Mouse (Mus musculus) liver, adult (tissue): ENCODE data around the gene Vmn2r2.

Experiments used
- GATA4 ChIP-seq: IDR thresholded peaks from 2 replicates; pipeline ENCODE4 v1.6.1; 2014; ENCODE audit warnings: mild to moderate bottlenecking, low read length; ENCODE audit not compliant: insufficient replicate concordance

Gene Vmn2r2

DNA sequence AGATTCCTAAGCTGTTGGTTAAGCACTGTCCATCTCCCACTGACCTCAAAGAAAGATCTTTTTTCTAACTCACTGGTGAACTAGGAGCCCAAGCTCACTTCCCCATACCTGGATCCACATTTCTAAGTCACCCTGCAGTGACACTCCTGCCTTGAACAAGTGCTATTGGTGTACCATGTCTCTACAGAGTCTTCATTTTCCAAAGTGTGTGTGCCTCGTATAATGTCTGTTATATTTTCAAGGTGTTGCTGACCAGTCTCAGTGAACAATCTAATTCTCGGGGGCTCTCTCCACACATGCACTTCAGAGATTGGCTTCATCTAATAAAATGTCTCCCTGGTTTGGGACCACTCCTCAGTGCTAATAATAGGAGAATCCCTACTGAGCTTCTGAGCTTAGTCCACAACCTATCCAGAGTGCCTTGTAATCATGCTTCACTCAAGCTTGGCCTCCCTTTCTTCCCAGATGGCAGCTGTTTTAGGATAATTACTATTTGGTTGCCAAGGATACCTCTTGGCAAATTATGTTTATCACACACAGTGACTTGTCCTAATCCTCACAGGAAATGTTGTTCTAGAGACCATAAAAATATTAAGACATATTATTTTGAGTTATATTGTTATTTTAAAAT, at the start of gene Vmn2r2:
Gene Vmn2r2 (minus strand): TSS at position 51 of the 631 bp plus-strand sequence.
- no peak for TF ChIP-seq GATA4

DNA sequence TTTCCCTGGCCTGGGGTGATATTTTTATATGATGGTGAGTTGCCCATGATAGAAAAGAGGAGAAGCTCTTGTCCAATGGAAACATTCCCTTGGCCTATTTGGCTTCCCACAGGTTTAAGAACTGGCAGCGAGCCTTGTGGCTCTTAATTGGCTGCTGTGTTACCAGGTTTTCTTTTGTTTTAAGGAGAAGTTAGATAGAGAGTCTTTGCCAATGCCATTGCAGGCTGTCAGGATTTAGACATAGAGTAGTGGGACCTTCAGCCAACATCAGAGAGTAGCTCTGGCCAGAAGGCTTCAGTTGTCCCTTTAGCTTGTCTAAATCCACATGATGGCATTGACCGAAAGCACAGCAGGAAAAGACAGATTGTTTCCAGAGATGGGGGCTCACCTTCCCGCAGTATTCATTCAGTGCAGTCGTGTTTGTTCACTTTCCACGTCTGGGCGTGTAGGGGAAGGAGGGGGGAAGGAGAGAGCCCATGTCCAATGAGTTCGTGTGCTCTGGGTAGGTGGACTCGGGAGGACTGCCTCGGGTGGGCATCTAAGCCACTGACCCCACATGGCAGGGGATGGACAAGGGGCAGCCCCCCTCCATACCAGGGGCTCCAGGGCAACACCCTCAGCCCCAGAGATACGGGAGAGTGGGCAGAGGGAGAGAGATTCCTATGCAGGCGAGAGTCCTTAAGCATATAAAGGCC, 28.2 kb downstream of the Vmn2r2 start:
- no peak for TF ChIP-seq GATA4

- TF ChIP-seq GATA4: no peak
Observed at GRCm38 (mm10) chr3:64112707-64113106, 29.0 kb downstream of the Vmn2r2 start.

DNA sequence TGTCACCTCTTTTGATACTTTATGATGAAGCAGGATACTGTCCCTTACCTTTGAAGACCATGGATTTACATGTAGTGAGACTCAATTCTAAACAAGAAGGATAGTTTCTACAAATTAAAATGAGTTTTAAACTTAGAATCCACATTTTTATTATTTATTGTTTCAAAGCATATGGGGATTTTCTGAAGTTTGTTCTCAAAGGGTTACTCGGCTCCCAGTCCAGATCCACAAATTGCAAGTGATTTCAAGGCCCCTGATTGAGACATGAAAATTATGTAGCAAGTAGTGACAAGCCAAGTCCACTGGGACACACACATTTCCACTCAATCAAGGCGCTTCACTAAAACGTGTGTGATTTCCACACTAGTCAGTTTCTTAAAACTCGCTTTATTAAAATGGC, 60.5 kb downstream of the Vmn2r2 start, which contains the start of gene Vmn2r1:
Gene Vmn2r1 (plus strand): TSS at position 301 of the 400 bp plus-strand sequence.
- no peak for TF ChIP-seq GATA4
